Mouse (Mus musculus): ENCODE data around the gene Pigyl.

DNA sequence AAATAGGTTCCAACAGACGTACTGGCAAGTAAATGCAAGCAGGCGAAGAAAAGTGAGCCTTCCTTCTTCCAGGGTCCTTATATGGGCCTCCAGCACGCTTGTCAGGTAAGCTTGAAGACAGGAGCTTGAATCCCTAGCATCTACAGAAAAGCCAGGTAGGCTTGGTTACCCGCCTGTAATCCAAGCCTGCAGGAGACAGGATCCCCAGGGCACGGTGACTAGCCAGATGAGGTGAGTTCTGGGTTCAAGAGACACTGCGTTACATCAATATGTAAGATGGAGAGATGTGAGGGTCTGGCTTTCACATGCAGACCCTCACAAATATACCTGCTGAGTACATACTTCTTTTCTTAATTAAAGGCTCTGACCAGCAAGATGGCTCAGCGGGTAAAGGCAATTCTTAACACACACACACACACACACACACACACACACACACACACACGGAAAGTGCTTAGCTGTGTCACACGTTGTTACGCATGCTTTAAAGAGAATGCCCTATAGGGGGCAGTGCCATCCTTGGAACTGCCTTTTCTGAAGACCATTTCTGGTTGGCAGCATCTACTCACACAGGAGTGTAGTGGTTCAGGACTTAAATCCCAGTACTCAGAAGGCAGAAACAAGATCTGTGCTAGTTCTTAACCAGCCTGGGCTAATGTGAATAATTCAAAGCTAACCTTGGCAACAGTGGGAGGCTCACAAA is 38.7 kb upstream of the Pigyl start:
- TF ChIP-seq CTCF (IDR thresholded peaks at IDR 0.05; ENCODE audit: insufficient read depth, low read length) = peak; percentile 15; the same call in 1 of the 2 replicates
- TF ChIP-seq POLR2A (IDR thresholded peaks at IDR 0.05; ENCODE audit: borderline replicate concordance, extremely low read depth, low read depth, low read length) = no peak

Measured in lung, adult 2 months (tissue).